Mouse (Mus musculus) lung, postnatal 36 days (tissue): ENCODE data around the gene Rheb.
"Not testable (repeated sequence)": the region's sequence is repeated elsewhere in the genome, so short reads cannot be mapped to it uniquely, and the experiment has no call there.

Source experiments
- DNase-seq: peaks from one replicate; pipeline ENCODE4 v3.0.0; 2022; ENCODE audit warnings: mixed read lengths

Gene Rheb

GRCm38 (mm10) chr5:24841662-24842273 lies 656 bp downstream of the Rheb start:
- DNase-seq = peak; percentile 24

DNA sequence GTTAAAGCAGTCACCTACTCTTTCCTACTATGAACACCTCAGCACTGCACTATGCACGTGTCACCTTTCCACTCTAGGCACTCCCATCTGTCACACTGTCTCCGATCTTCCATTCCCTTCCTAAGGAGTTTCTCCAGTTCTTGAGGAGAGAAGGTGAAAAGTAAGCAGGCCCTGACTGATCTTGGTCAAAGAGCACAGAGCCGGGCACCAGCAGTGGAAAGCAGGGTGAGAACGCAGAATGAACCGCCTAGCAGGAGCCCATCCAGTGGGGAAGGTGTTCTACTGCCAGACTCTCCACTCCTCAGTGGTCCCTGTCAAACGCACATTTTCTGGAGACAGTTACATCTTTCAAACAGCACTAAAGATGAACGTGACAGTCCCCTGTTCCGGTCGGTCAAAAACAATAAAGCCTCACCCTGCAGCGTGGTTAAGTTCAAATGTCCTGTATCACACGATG lies 1.4 kb downstream of the Rheb start:
- DNase-seq = no peak

GRCm38 (mm10) chr5:24834491-24834890 lies 7.9 kb downstream of the Rheb start:
- no peak for DNase-seq

- DNase-seq = no peak
These were observed 10.5 kb downstream of the Rheb start for GRCm38 (mm10) chr5:24831912-24832311.

DNA sequence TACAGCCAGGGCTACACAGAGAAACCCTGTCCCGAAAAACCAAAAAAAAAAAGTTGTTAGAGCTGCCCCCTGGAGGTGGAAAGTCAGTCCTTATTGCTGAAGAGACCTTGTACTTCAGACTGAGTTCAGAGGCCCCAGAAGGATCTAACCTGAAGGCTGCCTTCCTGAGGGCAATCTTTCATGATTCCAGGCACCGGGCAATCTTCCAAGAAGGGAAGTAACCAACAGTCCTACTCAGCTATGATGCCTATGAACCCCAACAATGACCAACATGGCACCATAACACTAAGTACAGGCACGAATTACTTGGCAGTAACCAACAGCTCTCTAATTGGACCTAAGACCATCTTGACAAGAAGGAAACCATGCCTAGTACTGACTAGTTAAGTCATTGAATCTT lies 14.0 kb downstream of the Rheb start:
- no peak for DNase-seq

- peak; percentile 21 for DNase-seq
These were observed 15.3 kb downstream of the Rheb start for GRCm38 (mm10) chr5:24827173-24827572.

DNA sequence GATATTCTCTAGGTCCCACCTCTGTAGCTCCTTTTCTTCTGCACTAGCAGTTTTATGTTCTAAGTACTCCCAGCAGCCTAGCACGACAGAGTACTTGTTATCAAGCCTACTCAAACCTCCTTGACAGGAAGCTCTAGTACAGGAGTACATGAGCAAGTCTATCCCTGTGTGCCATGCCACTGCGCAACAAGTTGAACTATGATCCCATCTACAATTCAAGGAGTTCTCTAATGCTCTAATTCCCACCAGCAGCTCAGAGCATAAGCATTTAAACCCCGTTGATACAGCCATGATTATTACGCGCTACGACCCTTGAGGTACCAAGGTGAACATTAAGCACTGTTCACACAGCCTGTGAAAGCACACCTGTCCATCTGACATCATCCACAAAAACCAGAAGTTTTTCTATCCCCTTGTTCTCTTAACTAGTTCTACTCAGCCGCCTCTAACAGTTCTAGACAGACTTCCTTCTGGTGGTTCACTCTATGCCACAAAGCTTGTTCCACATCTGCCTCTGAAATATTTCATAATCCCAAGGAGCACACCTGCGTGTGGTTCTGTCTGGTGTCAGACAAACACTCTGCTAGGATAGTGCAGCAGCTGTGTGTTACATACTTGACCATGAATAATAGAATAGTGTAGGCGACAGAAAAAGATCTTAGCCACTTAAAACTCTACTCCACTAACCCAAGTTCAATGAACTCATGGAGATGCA lies 16.2 kb downstream of the Rheb start:
- DNase-seq = peak; percentile 35

DNA sequence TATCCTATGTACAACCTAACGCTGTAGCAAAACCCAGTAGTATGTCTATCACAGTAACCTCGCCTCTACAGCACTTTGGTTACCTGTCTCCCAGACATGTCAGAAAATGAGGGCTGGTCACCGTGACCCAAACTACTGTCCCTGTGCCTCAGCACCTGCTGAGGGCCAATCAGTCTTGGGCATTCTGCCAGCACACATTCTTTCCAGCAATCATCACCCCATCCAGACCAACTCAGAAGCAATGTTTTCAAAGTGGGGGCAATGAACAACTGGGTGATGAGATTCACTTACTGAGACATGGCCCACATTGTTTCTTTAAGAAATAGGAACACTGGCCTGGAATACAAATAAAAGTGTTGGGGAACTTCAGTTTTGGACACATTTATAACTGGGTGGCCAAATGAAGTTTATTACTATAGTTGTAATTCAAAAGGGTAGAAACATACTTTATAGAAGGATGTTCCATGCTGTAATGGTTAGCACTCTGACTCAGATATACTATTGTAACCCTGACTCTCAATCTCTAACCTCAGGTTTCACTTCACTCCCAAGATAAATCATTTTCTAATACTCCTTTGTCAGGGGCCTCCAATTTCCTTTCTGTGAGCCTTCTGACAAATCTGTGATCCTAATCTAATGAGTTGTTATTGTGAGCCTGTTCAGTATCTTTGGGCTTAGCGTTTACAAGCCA lies 16.9 kb downstream of the Rheb start:
- DNase-seq = peak; percentile 36

DNA sequence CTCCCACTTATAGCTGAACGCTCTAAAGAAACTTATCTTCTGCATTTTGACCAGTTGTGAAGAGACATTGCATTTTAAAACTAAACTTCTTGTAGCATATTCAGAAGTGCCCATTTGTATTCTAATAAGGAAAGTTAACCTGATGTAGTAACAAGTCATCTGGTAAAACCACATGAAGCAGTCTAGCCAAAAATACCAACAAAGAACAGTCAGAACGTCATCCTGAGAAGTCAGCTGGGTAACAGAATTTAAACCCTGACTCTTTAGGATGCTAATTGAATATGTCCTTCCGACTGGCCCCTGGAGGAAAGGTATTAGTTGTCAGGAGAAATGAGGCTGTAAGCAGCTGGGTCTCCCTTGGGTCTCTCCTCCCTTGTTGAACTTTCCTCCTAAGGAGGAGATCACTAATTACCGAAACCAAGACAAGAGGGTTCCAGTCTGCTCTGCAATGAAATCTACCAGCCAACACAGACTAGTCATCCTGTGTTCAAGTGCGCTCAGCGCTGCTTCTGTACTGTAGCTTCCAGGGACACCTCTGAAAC lies 18.5 kb downstream of the Rheb start:
- no peak for DNase-seq

- no peak for DNase-seq
These were observed 19.6 kb downstream of the Rheb start for GRCm38 (mm10) chr5:24822781-24823180.

- not testable (repeated sequence) for DNase-seq
These were observed 20.2 kb downstream of the Rheb start for GRCm38 (mm10) chr5:24822231-24822630.

DNA sequence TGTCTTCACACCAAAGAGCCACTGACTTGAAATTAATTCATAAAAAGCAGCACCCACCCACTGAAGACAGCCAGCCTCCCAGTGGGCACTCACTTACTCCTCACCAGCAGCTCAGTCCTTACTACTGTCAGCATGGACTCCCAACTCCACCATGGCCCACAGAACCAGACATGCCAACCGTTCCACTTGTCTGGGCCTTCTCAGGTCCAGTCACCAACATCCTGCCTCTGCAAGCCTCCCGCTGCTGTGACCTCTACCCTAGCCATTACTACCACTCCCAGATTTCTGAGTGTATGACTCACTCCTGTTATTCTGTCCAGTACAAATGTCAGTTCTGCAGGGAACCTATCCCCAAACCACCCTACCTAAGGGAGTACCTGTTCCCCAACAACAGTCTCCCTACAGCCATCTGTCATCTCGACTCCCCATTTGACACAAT lies 21.0 kb downstream of the Rheb start:
- peak; percentile 44 for DNase-seq

DNA sequence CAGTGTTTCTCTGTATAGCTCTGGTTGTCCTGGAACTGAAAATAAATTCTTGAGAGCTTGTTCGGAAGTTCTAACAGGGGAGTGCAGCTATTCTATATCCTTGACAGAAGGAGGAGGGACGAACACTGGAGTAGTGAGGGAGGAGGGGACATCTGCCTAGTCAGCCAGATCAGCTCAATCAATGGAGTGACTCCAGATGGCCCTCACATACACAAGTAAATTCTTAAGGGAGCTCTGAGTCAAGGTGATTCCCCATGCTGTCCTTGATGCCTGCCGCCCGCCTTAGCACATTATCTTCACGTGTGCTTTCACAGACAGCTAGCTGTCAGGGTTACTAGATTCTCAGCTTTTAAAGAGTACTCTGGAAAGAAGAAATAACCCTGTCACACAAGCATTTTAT lies 21.8 kb downstream of the Rheb start:
- DNase-seq = no peak

DNA sequence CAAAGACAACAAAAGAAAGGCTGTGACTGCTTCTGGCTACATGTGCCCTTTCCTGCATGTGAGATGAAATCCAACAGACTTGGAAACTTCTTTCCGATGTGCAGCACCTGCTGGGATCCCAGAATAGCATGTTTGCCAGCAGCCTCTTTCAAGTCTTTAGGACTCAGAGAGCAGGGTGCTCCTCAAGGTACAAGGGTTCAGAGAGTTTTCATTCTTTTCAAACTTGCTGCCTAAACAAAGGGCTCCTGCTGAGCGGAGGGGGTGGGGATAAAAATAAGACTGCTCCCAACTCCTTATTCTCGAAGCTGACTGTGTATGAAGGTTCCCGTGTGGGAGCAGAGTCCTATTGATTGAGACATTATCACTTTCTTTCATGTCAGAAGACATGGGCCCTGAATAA lies 25.2 kb downstream of the Rheb start:
- no peak for DNase-seq

DNA sequence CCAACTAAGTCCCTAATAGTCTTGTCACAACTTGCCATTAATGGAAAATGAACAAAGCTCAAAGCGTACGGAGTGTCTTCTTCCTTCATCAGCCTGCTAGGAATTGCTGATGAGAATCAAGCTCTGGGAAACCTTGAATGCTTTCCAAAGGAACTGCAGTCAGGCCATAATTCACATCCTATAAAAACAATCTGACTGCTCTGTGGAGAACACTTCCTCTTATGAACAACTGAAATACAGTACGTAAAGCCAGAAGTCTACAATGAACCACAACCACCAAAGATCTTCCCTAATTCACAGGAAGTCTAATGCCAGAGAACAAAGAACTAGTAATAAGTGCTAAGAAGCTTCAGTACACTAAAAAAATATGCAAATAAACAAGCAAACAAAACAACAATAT lies 28.5 kb downstream of the Rheb start:
- DNase-seq = no peak

- no peak for DNase-seq
These were observed 29.4 kb downstream of the Rheb start for GRCm38 (mm10) chr5:24813005-24813404.

DNA sequence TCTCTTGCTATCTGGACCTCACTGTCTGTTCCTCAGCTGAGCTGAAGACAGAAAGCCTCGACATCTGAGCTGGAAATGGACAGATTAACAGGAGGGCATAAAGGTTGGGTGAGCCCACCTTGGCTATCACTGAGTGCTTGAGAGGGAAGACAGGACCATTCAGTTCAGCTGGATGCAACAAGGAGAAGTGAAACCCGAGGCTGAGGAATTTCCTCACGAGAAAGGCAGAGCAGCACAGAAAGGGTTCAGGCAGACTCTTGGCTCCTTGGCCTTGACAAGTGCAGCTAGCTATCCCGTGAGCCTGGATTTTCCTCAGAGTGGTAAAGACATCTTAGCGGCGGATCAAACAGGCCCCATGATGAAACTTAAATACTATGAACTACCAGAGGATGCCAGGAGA lies 37.2 kb downstream of the Rheb start:
- no peak for DNase-seq

DNA sequence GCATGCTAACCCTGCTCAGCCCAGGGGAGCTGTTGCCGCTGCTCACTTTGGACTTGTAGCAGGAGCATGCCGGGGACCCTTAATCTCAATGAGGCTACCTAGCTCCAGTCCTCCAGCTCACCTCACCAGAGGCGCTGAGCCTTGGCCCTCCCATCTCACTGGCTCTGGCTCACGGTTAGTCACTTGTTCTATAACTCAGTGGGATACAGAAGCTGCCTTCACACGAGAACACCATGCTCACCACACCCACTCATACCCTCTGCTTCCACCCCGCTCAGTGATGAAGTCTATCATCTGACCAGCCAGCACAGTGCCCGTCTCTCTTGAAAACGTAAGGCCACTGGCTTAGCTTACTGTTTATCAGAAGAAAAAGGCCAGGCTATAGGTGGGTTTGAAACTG lies 37.8 kb downstream of the Rheb start:
- no peak for DNase-seq

DNA sequence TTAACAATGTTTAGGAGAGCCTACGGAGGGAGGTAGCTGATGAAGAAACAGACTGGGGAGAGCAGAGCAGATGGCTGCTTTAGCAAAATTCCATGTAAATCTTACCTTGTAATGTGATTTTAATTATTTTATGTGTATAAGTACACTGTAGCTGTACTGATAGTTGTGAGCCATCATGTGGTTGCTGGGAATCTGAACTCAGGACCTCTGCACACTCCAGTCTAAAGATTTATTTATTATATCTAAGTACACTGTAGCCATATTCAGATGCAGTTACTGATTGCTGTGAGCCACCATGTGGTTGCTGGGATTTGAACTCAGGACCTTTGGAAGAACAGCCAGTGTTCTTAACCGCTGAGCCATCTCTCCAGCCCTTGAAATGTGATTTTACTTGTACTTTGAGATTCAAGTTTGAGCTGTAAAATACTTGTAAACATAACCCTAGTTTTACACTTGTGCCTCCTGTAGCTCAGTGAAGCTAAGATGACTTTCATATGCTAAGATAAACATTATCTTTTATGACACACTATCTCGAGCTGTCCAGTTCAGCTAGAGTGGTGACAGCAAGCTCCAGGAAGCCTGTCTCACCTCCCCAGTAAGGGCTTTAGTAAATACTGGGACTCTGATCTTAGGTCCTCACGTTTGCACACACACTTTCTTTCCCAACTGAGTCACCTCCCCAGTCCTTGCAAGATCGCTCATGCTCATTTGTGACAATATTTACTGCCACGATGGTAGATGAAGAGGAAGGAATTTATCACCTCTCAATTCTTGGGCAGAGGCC lies 40.4 kb downstream of the Rheb start:
- no peak for DNase-seq

DNA sequence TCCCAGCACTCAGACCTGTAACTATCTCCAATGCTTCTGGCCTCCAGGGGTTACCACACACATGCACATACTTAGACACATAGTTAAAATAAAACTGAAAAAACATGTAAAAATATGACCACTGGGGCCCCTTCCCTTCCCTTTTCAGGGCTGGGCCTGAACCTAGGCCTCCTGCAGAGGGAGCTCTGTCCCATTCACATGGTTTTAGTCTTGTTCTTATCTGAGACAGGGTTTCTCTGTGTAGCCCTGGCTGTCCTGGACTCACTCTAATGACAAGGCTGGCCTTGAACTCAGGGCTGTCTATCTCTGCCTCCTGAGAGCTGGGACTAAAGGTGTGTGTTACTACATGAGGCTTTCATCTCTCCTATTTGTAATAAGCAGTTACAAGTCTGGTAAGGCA lies 42.0 kb downstream of the Rheb start:
- peak; percentile 17 for DNase-seq

DNA sequence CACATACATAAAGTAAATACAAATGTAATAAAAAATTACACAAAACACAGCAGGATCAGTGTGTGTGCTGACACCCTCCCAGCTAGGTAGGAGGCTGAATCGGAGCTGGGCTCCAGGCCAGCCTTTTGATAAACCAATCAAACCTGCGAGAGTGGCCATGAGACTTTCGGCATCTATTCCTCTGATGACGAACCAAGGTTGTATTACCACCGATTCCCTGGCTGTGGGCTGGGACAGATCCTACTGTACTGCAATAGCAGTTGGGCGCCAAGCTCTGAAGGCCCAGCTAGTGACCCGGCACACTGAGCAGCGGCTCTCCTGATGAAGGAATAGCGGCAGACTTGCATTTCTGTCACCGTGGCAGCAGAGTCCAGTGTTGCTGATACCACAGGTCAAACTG lies 43.8 kb downstream of the Rheb start:
- no peak for DNase-seq

DNA sequence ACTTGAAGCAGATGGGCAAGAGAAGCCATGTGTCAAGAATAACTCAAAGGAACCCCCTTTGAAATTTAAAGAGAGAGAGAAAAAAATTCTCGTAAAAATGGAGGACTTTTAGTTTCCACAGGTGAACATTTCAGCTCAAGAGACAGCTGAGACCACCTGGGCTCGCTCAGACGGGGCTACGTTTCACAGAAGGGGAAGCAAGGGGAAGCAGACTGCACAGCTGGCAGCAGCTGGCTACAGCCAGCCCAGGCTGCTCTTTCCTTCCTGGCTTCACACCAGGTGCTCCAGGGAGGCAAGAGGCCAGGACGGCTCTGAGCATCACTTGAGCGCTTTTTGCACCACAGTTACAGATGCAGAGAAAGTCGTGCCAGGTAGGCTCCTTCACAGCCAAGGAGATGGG lies 44.6 kb downstream of the Rheb start:
- DNase-seq = no peak

GRCm38 (mm10) chr5:24792961-24793360 lies 49.5 kb downstream of the Rheb start:
- DNase-seq = no peak
